Mouse (Mus musculus) retina, adult 2 months (tissue): Measurements from ENCODE around the gene Gm27029.
"Not testable (repeated sequence)": the region's sequence is repeated elsewhere in the genome, so short reads cannot be mapped to it uniquely, and the experiment has no call there.

Experiments used
- DNase-seq: peaks from one replicate; pipeline ENCODE4 v3.0.0-alpha.2; 2012; ENCODE audit warnings: low read depth, low spot score

Gm27029 gene

DNA sequence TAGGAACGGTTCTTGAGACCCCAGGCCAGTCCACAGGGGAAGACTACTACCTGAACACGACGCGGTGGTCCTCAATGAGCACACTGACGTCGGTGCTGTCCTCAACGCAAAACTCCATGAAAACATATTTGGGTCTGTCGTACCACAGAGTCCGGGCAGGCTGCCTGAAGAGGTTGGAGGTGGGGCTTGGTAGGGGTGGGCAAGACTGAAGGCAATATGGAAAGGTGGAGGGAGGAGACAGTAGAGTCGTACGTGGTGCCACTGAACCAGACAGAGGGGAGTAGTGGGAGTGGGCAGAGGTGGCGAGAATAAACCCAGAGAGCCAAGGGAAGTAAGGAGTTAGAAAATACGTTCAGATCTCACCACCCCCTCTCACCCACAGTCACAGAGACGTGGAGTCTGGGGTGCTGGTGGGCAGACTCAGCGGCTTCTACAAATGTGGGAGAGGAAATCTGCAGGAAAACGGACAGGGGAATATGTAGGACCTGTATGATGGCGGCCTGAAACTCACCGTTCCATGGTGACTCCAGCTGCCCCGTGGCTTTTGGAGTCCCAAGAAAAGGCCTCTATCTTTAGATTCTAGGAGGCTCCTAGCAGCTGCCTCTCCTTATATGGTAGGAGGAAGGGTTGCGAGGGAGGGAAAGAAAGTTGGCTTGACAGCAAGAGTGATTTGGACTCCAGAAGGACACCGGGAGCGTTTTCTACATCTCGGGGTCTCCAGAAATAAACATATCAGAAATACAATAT, at the start of gene Gm27029:
Gene Gm27029 (minus strand): TSS at position 692 of the 747 bp plus-strand sequence.
- no peak for DNase-seq

DNA sequence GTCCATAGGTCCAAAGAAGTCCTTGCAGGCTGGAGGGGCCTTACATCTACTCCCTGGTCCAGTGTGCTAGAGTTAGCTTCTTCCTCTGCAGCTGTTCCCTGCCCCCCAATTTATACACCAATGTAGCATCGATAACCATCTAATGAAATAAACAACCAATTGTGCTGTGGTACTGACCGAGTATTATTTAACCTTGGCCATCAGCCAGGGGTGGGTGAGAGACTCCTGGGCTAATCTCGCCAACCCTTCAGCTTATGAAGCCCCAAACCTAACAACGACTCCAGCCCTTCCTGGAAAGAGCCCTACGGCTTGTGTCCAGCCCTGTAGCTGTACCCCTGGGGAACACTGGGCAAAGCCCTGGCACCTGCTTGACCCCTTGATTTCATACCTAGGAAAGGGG, 49.7 kb upstream of the Gm27029 start:
- DNase-seq: no peak

DNA sequence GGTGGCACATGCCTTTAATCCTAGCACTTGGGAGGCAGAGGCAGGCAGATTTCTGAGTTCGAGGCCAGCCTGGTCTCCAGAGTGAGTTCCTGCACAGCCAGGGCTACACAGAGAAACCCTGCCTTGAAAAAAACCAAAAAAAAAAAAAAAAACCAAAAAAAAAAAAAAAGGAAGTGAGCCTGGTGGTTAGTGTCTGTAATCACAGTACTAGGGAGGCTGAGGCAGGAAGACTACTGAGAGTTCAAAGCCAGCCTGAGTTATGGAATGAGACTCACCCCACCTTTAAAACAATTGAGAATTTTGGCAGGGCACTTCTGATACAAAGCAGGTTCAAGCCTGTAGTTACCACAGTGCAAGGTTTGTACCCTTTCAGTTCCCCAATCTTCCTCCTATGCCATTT, 49.1 kb upstream of the Gm27029 start:
- not testable (repeated sequence) for DNase-seq

DNA sequence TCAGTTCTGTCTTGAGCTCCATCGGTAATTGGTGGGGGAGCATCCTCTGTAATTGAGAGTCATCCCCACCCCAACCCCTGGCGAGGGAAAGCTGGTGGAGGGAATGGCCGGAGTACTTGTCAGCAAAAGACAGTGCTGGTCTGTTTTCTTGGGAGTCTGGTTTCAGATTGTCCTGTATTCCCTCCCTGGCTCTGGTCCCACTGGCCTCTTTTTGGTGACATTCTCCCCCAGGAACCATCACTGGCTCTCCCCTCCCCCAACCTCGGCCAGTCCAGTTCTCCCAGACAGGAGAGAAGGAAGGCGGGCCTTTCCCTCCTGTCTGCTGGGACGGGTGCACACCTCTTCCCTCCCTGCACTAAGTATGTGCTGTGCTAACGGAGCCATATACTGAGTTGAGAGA, 47.7 kb upstream of the Gm27029 start:
- no peak for DNase-seq

DNA sequence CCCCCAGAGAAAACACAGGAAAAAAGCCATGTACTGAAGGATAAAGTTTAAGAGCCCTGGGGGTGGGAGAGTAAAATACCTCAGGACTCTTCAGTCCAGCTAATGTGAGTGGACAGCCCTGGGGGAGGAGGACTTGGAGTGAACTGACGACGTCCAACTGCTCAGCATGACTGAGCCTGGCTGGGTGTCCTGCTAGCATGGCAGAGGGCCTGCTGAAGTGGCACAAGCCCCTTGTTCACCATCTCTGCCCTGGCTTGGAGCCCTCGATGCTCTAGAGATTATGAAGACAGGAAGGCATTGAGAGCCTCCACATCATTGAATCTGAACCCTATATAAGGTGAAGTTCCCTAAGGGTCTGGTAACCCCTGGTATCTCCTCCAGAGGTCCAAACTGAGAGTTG, 47.3 kb upstream of the Gm27029 start:
- DNase-seq: no peak

DNA sequence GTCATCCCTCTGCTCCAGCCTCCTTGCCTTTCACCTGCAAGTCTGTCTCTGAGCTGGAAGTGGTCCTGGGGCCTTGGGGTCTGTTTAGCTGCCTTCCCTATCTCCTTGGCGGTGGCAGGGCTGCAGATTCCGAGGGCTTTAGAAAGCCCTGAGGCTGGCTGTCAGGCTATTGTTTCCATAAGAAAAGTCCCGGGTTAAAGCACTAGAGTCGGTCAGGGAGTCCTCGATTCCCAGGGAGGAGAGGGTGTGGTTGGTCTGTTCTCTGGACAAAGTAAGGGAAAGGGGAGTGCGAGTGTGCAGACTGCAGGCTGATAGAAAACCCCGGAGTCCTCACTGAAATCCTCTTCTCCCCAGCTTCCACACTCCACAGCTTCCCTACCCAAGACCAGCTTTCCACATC, 45.6 kb upstream of the Gm27029 start:
- DNase-seq: no peak

DNA sequence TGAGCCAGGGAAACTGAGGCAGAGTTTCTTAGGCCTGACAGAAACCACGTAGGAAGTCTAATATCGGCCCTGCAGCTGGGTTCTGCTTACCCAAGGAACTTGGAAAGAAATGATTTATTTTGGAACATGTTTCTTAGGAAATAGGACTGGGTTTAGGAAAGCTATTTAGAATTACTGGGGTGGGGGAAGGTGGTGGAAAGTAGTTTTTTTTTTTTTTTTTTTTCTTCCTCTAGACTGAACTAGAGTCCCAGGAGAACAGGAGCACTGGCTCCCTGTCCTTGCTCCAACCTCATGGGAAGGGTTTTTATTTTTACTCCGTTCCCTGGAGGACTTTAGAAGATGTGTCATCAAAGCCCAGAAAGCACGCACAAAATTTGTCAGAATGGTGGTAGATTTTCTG, 44.6 kb upstream of the Gm27029 start:
- no peak for DNase-seq

DNA sequence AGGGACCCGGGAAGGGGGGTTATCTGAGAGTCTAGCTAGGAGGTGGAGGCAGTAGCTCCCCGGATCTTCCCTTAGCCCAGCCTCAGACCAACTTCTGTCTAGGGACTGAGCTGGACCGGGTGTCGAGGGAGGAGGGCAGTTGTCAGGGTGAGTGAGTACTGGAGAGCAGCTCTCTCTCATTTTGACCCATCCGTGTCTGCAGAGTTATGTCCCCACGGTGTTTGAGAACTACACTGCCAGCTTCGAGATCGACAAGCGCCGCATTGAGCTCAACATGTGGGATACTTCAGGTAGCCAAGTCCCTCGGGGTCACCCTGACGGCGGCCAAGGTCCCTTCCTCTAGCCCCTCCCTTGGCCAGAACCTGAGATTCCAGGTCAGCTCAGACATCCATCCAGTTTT, 44.1 kb upstream of the Gm27029 start:
- no peak for DNase-seq

DNA sequence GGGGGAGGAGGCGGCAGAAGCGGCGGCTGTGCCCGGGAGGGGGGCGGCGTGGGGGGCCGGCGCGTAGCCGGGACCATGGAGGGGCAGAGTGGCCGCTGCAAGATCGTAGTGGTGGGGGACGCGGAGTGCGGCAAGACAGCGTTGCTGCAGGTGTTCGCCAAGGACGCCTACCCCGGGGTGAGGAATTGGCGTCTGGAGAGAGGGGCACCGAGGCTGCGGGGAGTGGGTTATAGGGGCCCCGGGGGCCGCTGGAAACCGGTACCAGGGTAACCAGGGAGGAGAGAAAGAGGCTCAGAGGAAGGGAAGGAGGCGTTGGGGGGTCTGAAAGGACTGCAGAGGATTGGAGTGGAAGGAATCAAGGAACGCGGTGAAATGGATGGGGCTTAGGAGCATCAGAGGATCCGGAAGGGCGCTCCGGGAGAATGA, 43.7 kb upstream of the Gm27029 start:
- DNase-seq: no peak

DNA sequence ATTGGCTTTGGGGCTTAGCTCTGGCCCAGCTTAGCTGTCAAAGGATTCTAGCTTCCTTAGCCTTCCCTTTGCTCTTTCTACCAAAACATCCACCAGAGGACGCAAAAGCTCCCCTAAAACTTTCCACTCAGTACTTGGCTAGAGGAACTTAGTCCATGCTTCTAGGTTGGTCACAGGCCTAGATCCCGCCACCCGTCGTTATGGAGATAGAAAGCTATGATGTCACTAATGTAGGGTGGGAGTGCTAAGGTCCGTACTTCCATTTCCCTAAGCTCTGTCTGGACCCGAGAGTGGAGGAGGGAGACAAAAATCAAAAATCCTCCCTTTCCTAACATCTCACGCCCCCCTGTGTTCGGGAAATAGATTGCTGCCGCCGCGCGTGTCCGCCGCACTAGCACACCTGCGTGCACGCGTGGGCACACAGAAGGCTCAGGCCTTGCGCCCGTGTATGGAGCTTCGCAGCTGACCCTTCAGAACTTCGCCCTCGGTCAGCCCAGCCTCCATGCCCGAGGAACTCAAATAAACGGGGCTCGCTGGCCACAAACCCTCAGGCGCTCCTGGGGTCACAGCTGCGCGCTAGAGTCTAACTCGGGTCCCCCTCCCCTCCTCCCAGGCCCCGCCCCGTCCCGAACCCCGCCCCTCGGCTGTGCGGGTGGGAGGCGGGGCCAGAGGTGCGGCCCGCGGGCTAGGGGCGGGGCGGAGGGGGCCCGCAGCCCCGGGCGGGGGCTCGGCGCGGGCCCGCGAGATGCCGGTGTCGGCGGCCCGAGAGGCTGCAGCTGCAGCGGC, 43.1 kb upstream of the Gm27029 start:
- peak; percentile 60 for DNase-seq

DNA sequence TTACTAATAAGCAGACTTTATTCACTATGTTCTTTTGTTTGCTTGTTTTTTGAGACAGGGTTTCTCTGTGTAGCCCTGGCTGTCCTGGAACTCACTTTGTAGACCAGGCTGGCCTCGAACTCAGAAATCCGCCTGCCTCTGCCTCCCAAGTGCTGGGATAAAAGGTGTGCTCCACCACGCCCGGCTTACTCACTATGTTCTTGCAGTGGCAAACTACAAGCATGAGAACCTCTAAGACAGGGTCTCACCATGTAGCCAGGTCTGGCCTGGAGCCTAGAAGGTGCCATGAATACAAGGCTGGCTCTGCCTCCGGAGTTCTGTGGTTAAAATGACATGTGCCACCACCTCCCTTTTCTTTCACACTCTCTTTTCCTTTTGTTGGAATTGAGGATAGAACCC, 42.0 kb upstream of the Gm27029 start:
- not testable (repeated sequence) for DNase-seq

DNA sequence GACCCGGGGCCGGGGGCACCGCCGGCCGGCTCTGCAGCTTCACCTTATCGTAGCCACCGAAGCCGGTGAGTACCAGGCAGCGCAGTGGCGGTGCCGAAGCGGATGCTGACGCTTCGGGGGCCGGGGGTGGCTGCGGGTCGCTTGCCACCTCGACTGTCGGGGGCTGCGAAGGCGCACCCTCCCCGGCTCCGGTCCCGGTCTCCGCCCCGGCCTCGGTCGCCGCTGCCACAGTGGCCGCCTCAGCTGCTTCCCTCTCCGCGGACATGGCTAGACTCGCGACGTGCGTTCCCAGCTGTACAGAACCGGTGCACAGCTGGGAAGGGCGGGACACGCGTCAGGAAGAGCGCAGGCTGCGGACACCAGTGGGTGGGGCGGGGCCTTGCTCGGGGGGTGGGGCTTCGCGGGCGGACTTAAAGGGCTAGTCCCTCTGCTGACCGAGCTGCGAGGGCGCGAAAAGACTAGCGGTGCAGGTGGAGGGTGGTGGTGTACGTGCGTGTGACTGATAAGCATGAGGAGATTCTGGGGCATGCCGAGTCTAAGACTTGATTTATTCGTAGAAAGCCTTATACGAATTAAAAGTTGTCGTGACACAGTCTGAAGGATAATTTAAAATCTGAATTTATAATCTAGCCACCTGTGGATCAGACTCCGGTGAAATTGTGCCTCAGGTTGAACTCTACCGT, 41.4 kb upstream of the Gm27029 start, which contains the start of gene Vat1:
Gene Vat1 (minus strand): TSS at position 362 of the 683 bp plus-strand sequence.
- peak; percentile 64 for DNase-seq

DNA sequence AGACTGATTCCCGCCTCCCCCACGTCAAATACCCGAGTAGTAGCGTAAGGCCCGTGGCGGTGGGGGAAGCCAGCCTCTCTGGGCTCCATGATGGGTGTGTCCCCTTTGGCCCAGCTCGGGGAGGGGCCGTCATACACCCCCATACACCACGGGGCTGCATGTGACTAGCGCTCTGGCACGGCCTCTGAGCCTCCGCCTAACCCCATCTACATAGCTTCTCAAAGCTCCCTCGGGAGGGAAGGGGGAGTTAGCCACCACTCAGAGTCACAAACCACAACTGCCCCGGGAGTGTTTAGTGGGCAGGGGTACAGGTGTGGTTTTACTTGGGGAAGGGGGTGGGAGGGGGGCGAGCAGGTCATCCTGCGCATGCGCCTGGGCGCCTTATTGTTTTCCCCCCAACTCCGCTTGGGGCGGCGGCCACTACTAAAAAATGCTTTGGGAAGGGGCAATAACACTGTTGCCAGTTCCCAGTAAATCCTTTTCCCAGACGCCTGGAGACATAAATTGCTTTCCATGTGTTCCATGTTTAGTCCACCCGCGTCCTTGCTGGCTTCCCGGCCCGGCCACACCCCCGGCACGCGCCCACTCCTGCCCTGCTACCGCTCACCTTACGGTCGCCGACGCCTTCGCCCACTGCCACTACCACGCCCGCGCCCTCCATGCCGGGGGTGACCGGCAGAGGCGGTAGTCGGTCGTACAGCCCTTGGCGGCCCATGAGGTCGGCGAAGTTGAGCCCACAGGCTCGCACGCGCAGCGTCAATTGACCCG, 40.7 kb upstream of the Gm27029 start:
- no peak for DNase-seq

DNA sequence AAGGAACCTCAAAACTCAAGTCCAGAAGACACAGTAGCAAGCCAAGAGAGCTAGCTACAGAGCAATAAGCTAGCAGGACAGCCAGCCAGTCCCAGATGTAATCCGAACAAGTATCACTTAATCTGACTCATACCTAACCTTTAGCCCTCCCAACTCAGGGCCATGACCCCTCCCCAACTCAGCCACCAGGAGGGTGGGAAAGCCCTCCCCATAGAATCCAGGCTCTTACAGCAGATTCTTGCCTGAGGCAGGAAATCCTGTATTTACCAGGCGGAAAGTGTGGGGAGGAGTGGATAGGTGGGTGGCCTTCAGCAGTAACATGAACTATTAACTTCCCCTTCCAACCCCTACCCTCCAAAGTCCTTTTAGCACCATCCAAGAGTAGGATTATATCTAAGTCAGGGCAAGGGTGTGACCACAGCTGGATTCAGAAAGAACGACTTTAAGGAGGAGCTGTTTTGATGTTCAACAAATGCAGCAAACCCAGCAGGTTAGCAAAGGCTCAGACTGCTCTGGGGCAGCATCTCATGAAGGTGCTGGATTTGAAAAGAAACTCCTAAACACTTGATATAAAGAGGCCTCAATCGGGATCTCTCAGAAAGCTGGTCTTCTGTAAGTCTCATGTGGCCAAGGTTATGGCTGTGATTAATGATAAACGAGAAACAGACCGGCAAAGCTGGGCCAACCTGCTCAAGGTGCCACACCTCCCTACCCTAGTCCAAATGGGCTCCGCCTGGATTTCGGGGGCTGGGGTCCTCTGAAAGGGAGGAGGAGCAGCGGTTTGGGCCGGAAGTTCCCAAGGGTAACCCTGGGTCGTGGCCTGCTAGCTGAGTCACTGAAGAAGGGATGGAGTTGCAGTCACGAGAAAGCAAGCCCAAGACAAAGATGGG, 39.9 kb upstream of the Gm27029 start, which contains the start of gene Rnd2:
Gene Rnd2 (plus strand): TSS at position 789 of the 890 bp plus-strand sequence.
- DNase-seq: no peak

DNA sequence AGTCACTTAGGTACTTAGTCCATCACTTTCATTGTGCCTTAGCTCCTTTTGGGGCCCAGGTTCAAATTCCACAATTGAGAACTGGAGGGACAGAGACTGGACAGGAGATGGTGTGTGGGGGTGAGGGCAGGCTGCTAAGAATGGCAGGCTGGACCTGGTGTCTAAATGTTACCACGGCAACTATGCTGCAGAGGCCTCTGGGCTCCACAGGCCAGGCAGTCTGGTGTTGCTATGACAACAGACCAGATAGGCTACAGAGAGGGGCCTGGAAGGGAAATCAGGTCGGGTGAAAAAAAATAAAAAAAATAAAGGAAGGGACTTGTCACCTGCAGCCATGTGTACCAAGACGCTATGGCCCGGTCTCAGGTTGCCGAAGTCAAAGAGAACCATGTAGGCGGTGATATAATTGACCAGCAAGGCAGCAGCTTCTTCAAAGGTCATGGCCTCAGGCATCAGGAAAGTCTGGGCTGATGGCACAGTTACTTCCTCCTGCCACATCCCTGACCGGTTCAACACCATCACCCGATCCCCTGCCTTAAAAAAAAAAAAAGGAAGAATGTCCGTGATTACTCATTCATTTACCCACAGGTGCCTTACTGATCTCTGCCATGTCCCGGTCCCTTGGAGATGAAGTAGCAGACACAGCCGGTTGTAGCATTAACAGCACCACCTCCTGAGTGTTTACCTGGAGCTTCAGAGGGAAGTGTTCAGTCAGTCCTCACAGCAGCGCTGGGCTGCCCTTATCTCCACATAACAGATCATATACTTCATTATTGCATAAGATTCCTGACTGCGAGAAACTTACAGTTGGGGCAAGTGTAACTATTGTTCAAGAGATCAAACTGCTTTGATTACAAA, 38.2 kb upstream of the Gm27029 start:
- DNase-seq: no peak

DNA sequence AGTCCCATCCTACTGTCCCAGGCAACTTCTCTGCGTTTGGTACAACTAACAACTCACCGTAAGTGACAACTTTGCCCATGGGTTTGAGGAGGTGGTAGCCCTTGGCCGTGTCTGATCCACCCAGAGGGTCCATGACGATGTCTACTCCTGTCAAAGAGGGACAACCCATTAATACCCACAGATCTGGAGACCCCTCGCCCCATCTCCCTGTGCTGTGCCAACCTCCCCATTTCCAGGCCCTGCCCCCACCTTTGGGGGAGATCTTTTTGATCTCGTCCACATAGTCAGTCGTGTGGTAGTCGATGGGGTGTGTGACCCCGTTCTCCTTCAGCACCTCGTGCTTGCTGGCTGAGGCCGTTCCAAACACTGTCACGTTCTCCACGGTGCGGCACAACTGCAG, 37.5 kb upstream of the Gm27029 start:
- no peak for DNase-seq

DNA sequence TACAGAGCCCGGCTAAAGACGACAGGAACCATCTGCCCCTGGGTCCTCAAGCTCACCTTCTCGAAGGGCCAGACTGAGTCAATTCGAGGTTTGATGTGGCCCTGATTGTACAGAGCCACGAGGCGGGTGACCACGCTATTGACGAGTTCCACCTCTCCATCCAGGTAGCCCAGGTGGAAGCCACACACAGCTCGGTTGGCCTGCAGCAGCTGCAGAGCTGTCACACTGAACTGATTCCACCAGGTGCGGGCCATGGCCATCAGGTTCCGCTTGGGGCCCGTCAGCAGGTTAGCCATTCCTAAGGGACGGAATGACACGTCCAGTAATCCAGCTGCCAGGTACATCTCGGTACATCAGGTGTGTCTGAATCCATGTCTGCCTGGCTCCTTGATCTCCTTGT, 35.7 kb upstream of the Gm27029 start:
- DNase-seq: no peak

DNA sequence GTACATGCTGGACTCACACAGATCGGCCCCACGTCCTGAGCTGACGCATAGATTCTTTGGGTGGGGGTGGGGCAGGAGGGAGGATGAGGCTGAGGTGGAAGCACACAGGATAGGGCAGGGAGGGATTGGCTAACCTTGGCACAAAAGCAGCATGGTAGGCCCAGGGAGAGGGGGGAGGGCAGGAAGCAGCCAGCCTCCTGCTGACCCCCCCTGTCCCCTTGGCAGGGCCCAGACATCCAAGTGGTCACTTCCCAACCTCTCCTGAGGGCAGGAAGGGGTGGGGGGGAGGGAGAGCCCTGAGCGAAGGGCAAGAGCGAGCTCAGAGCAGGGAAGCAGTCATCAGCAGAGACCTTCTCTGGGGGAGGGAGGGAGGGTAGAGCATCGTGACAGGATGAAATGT, 35.1 kb upstream of the Gm27029 start:
- no peak for DNase-seq

DNA sequence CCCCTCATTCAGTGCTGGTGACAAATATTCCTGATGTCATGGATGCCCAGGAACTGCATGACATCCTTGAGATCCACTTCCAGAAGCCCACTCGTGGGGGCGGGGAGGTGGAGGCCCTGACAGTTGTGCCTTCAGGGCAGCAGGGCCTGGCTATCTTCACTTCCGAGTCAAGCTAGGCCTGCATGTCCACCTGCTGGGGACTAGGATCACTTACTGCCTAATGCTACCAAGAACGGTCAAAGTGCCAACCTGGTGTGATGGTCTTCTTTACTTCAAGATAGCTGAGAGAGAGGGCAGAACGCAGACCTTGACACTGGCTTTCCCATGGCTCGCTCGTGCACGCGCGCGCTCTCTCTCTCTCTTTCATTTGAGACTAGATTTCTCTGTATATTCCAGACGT, 33.6 kb upstream of the Gm27029 start:
- DNase-seq: no peak

DNA sequence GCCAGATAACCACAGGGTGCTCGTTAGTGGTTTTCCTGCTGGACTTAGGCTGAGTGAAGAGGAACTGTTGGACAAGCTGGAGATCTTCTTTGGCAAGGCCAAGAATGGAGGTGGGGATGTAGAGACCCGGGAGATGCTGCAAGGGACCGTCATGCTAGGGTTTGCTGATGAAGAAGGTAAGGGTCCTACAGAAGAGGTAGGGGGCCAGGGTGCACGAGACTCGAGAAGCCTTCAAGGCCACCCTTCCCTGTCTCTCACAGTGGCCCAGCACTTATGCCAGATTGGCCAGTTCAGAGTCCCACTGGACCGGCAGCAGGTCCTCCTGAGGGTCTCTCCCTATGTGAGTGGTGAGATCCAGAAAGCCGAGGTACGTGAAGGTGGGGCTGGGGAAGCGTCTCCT, 33.0 kb upstream of the Gm27029 start:
- DNase-seq: no peak
